Mouse (Mus musculus) brown adipose tissue, adult 24 weeks (tissue): ENCODE measurements around the gene Cyb5rl. TPM values are rescaled to one million over a fixed set of nuclear protein-coding genes. Genes with fewer than 3 reads are reported as not detected.
A peak's percentile ranks its signal among the peaks of the same experiment; 100 is the strongest.

Experiments used
- H3K27ac ChIP-seq: fragments of 200-500 bp; replicated peaks from 2 replicates; pipeline ENCODE4 v1.5.1; 2012; ENCODE audit warnings: low read depth, mild to moderate bottlenecking, low read length
- H3K4me1 ChIP-seq: fragments of 200-500 bp; 2 replicates; pipeline ENCODE4 v1.6.1; 2012; ENCODE audit warnings: low read length, mixed read lengths; ENCODE audit not compliant: control insufficient read depth, insufficient read depth, insufficient read length
- H3K4me3 ChIP-seq: fragments of 200-500 bp; 2 replicates; pipeline ENCODE4 v1.5.1; 2012; ENCODE audit warnings: low read depth, mild to moderate bottlenecking, low read length, moderate library complexity; ENCODE audit not compliant: insufficient read depth
- polyA plus RNA-seq: library from polyadenylated mRNA; stranded (reverse); fragments of >200 nt; gene quantifications from 2 replicates; pipeline ENCODE4 v1.2.4, GENCODE M21; 2012; ENCODE audit not compliant: missing spikeins, insufficient read depth, insufficient read length

The Cyb5rl gene
- polyA plus RNA-seq, 1 experiment: 12.3 TPM

DNA sequence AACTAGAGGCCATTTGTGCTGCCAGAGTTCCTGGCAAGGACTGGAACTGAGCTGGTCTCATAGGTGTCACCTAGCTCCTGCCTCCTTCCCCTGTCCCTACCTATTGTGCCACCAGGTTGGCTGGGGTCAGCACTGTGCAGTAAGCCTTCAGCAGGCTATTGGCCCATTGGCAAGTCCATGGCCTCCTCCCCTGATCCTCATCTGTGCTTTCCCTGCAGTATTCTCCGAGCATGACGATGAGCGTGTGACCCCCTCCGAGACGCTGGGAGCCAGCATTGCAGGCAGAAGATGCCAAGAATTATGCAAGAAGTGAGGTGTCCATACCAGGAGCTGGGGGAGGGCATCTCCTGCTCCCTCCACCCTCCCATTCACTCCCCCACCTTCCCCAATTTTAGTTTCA is 19.0 kb upstream of the Cyb5rl start:
- H3K4me1 ChIP-seq: peaks cover 4% of the 10 kb centered on the region
- no peak overlapping the region for H3K4me3 ChIP-seq
- H3K27ac ChIP-seq: no peak overlapping the region

DNA sequence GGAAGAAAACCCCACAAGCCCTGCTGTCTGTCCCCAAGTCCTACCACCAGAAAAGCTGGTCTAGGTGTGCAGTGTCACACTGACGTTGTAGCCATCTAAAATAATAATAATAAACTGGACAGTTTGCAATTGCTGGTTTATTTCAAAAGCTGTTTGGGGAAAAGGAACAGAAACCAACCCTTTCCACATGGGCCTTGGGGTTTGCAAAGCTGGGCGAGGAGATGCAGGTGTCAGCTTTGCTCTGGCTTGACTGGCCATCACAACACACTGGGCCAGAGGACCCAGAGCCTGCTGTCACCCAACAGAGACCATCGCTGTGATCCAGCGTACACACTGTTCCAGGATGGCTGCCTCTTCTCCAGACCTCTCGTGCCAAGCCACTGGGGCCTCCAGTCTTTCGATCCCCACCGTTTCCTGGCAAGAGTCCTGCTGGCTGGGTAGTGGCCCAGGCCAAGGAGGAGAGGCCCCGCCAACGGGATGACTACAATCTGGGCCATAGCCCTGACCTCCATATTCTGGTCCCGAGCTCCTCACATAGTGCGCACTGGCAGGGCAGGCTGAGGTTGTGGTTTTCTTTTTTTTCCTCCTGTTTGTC is 18.1 kb upstream of the Cyb5rl start:
- Histone ChIP-seq H3K4me3 (no peak overlapping the region), H3K4me1 (peaks cover 4% of the 10 kb centered on the region), H3K27ac (no peak overlapping the region)

DNA sequence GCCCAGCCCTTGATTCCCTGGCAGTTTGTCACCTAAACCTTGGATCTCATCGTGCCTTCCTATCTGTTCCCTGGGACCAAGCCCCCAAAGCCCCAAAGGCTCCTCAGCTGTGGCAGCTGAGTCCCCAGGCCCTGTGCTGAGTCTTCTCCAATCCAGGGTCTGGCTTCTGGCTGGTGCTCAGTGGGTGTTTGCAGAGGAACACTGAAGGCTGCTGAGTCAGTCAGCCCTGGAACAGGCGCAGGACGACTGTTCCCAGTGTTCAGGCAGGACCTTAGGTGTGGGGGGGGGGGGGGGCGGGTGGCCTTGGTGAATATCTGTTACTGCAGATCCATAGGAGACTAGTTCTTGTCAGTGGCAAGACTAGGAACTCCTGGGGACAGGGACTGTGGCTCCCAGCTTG is 14.9 kb upstream of the Cyb5rl start:
- H3K4me3 ChIP-seq: no peak overlapping the region
- no peak overlapping the region for H3K27ac ChIP-seq
- H3K4me1 ChIP-seq: peaks cover 4% of the 10 kb centered on the region

DNA sequence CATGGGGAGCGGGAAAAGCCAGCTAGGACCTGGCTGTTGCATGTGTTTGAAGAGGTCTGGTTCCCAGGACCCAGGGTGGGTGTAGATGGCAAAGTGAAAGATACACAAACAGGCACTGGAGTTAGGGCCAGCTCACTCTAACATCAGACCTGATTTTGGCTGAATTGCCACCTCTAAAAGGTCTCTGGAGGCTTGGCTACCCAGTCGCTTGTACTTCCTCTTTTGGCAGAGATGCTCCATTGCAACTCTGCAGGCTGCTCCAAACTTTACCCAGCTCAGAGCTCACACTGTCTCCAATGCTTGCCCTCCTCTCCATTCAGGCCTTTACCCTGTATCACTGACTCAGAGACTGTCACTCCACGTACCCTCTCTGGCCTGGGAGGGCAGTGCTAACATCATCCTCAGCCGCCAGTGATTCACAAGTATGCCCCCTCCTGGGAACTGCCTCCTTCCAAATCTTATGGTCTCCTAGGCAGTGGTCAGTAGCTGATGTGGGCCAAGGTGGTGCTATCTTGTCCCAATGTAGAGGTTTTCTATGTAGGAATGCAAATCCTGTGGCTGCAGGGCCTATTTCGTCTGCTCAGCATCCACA is 13.7 kb upstream of the Cyb5rl start:
- peaks cover 2% of the 10 kb centered on the region; the same call in 1 of the 2 replicates for H3K4me1 ChIP-seq
- no peak overlapping the region for H3K4me3 ChIP-seq
- no peak overlapping the region for H3K27ac ChIP-seq

DNA sequence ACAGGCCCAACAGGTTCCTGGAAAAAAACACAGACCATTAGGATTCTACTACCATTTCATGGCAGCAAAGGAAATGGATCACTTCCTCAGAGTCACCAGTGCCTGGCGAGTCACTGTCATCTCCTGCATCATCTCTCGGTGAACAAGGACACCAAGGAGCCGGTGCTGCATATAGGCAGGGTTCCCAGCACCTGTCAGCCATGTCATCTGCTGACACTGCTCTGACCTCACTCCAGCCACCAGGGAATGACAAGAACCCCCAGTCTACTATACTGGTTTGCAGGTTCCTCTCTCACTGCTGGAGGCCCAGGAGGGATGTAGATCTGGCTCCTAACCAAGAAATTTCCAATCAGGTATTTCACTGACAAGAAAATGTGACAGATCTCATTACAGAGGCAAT is 10.7 kb upstream of the Cyb5rl start:
- H3K4me1 ChIP-seq: no peaks in the 10 kb centered on the region
- H3K4me3 ChIP-seq: no peak overlapping the region
- H3K27ac ChIP-seq: no peak overlapping the region

DNA sequence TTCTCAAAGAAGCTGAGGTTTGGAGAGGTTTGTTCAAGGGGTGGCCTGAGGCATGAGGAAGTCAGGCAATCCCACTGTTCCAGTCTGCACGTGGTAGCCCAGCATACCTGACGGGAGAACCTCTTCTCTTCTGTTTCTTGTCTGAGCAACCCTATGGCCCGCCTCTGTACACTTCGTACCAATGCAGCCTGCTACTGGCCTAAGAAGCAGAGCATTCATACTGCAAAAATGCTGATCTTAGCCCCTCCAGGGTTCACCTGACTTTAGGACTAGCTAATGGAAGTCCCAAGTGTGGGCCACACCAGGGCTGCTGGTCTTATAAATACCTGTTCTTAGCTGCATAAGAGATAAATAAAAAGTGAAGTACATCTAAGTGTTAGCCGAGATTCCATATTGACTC is 8.4 kb upstream of the Cyb5rl start:
- H3K4me1 ChIP-seq: no peaks in the 10 kb centered on the region
- no peak overlapping the region for H3K4me3 ChIP-seq

DNA sequence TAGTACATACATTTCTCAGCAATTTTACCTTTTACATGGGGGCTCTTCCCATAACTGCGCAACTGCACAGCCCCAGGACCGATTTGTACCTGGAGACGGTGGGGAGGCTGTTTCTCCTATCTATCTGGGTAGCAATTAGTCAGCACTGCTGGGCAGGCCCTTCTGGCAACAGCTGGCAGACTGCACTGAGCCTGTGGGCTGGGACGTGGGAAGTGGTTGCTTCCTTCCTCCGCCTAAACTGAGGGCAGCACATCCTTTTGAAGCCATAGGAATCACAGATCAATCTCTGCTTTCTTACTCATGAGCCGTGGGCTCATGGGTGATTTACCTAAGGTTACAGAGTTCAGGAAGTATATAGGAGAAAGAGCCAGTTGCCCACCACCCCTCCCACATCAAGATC is 8.0 kb upstream of the Cyb5rl start:
- H3K4me1 ChIP-seq: no peaks in the 10 kb centered on the region
- no peak overlapping the region for H3K4me3 ChIP-seq
- no peak overlapping the region for H3K27ac ChIP-seq

More for the DNA sequence above, 8.4 kb upstream of the Cyb5rl start:
- H3K27ac ChIP-seq: no peak overlapping the region

DNA sequence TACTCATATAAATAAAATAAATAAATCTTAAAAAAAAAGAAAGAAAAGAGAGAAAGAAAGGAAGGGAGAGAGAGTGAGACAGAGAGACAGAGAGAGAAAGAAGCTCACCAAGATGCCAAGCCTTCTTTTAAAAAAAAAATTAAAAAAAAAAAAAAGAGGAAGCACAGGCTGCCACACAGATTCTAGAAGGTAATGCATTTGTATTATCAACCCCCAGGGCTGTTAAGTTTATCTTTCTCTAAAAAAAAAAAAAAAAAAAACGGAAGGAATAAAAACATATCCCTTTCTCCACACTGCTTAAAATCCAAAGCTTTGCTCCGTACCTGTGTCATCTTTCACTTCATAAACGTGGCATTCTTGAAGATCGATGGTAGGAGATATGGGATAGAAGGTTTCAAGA is 5.2 kb upstream of the Cyb5rl start:
- Histone ChIP-seq H3K4me1 (peaks cover 4% of the 10 kb centered on the region; the same call in 1 of the 2 replicates), H3K4me3 (no peak overlapping the region), H3K27ac (no peak overlapping the region)

DNA sequence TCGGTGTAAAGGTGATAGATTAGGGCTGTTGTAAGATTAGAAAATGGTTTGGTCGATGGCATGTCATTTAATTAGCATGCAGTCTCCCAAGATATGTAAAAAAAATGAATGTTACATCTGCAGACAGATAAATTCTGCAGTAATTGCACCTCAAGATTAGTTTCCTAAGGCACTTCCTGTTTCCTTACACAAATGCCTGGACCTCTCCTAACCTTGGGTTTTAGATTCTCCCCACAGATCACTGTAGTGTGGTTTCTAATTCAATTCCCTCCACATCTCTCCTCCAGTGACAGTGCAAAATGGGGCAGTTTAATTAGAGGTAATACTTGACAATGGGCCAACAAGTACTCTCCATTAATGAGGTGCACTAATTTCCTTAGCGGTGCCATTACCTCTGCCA is 3.6 kb upstream of the Cyb5rl start:
- Histone ChIP-seq H3K4me3 (no peak overlapping the region), H3K27ac (no peak overlapping the region), H3K4me1 (peaks cover 4% of the 10 kb centered on the region; the same call in 1 of the 2 replicates)

DNA sequence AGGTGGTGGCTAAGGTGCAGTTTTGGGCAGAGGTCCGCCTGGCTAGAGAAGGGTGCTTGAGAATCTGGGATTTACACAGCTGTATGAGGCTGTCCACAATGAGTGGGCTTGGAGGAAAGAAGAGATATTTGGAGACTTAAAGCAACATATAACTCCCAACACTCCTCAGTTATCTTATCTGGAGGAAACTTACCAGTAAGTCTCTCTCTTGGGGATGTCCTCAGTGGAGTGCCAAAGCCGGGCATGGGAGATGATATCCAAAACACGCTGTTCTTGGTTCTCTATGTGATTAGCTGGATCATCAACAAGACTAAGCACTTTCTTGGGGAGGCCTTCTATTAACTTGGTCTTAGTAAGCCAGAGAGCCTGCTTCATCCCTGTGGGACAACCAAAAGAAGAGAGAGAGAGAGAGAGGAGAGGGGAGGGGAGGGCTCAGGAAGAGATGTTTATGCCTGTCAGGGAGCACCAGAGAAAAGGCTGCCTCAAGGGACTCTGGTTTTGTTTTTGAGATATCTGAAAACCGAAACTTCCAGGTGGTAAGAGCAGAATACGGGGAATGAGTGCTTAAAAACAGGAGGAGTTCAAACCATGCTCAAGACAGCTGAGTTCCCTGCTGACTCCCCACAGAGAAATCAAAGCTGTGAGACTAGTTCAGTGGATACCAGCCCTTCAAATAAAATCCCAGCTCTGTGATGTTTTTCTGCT is 2.2 kb upstream of the Cyb5rl start:
- Histone ChIP-seq H3K4me3 (no peak overlapping the region), H3K27ac (no peak overlapping the region), H3K4me1 (peaks cover 4% of the 10 kb centered on the region; the same call in 1 of the 2 replicates)

DNA sequence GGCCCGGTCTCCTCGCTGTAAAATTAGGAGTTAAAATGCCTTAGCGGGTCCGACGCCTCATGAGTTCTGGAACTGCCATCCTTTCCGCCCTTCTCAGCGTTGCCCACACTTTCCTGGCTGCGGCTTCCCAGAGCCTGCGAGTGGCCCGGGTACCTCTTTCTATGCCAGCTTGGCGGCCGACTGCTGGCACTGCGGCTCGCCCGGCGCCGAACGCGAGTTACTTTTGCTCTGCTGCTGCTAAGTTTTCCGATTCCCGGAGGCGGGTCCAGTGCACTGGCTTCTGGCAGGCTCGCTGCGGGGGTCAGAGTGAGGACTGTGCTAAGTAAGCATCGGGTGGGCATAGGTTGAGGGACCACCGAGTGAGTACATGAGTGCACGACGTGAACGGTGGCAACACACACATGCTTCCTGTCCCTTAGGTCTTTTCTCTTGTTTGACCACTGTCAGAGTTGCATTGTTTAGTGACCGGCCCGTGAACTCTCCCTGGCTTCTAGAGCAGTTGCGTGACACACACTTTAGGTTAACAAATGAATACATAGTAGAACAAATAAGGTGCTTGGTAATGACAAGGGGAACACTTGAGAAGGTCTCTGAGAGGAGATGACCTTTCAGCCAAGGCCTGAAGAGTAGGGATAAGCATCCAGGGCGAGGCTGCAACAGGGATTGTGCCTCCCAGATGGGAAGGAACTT is 508 bp downstream of the Cyb5rl start:
- H3K4me3 ChIP-seq: peak overlapping the region; percentile 84
- H3K27ac ChIP-seq: peak overlapping the region; percentile 51
- peaks cover 4% of the 10 kb centered on the region; the same call in 1 of the 2 replicates for H3K4me1 ChIP-seq

DNA sequence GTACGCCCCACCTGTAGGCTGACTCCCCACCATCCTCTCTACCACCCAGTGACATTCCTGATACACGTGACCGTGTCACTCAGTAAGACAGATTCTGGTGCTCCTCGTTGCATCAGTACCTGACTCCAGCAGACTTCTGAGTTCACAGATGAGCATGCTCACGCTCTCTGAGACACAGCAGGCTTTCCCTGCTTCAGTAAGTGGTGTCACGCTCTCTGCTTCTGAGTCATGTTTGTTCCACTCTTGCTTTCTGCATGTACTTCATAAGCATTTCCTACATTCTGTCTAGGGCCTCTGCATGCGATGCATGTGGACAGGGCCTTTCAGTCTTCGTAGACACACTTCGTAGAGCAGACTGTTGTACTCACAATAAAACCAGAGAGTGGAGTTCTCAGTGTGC is 5.6 kb downstream of the Cyb5rl start:
- Histone ChIP-seq H3K27ac (no peak overlapping the region), H3K4me1 (no peaks in the 10 kb centered on the region), H3K4me3 (no peak overlapping the region)

DNA sequence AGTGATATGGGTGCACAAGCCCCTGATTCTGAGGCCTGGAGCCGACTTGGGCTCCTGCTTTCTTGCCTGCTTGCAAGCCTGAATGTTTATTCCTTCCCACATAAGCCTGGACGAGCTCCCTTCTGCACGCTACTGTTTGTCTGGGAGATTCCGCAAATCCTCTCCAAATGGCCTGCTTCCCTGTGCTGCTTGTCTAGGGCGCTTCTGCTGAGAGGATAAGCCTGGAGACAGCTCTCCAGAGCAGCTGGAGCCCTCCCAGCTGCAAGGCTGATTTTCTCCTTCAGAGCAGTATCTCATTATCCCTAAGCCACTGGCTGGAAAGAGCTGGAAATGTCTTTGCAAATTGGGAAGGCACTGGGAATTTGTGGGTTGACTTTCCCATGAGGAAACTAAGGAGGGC is 8.7 kb downstream of the Cyb5rl start:
- no peak overlapping the region for H3K27ac ChIP-seq

DNA sequence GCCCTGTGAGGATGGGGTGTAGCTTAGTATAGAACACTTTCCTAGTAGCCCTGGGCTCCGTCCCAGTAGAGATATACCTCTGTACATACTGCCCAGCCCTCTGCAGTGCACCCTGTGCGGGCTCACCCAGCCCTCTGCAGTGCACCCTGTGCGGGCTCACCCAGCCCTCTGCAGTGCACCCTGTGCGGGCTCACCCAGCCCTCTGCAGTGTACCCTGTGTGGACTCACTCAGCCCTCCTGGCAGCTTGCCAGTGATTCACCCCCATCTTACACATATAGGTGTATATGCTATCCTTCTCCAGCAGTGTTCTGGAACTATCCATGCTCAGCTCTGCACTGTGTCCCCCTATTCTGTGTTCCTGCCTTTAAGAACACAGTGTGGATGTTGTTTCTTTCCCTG is 12.1 kb downstream of the Cyb5rl start:
- H3K27ac ChIP-seq: no peak overlapping the region
- H3K4me3 ChIP-seq: no peak overlapping the region
- H3K4me1 ChIP-seq: 0 out of 2 replicates have a peak, but pooled peaks cover 5% of the 10 kb centered on the region

More for the DNA sequence above, 8.7 kb downstream of the Cyb5rl start:
- 0 out of 2 replicates have a peak, but pooled peaks cover 2% of the 10 kb centered on the region for H3K4me1 ChIP-seq
- H3K4me3 ChIP-seq: no peak overlapping the region

DNA sequence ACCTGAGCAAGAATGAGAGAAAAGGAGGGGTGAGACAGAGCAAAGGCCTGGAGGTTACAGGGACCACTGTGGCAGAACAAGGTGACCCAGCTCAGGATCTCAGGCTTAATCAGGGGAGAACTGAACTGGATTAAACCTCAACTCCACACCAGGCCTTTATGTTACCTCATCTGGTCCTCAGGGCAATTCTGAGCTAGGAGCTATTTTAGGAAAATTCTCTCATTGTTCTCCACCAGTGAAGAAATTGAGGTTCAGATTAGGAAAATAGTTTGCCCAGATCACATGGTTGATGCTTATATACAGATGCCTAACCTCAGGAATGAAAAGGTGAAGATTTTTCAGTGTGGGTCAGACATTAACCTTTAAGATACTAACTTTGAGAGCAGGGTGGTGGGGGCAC is 12.9 kb downstream of the Cyb5rl start:
- Histone ChIP-seq H3K4me1 (0 out of 2 replicates have a peak, but pooled peaks cover 5% of the 10 kb centered on the region), H3K4me3 (no peak overlapping the region), H3K27ac (no peak overlapping the region)
